ENCODE assay signal across 11 mouse cellular contexts in the genomic region with DNA sequence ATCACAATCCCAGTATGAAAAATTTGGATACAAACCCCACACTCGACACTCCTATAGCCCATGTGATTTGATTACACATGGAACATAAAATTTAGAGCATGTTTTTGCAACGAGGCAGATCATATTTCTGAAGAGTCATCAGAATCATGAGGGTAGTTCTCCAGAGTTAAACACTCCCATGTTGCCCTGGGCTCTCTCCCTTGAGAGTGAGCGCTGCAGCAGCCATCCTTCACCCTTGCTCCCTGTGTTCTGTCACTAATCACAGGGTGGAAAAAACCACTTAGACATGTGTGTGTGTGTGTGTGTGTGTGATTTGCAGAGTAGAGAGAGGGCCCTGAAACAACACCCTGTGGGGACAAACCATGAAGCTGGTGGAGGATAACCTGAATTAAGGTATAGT. TPM values are rescaled to one million over a fixed set of nuclear protein-coding genes. Genes with fewer than 3 reads are reported as not detected.
A peak's percentile ranks its signal among the peaks of the same experiment; 100 is the strongest.
DNase-seq lines count a peak whose midpoint lies in the region; ATAC-seq and TF ChIP-seq lines count a peak whose summit lies in the region.
"Had no signal": no experiment of that assay in that cellular context is flagged by ENCODE, and none has a peak within 500 bp of the region (broad histone marks: within the 10 kb centered on the region; RNA-seq: fewer than 3 reads in every experiment).

No protein-coding gene starts in this region.

- no peak overlapping the region for H3K27ac ChIP-seq in heart, postnatal 0 days (ENCODE audit: low read depth)
- peak overlapping the region; percentile 62 for H3K27ac ChIP-seq in embryonic fibroblast, embryonic 13.5 days (ENCODE audit: insufficient read depth, low read length)

- TF ChIP-seq CTCF in heart, postnatal 0 days (IDR thresholded peaks at IDR 0.05; ENCODE audit: low read depth) = no peak
- TF ChIP-seq CTCF in embryonic fibroblast, embryonic 13.5 days (IDR thresholded peaks at IDR 0.05; ENCODE audit: borderline replicate concordance, insufficient read depth, low read length) = no peak

- no peaks in the 10 kb centered on the region for H3K9me3 ChIP-seq in heart, postnatal 0 days (replicated peaks; ENCODE audit: control insufficient read depth, low read length)

- WGBS in heart, postnatal 0 days = 52% methylated on average over 3 of the region's 3 CpGs

- H3K4me2 ChIP-seq in heart, postnatal 0 days (ENCODE audit: low read depth, low read length) = peak overlapping the region; percentile 72; the same call in 1 of the 2 replicates

- peak; percentile 25 to 35 for DNase-seq in adrenal gland, postnatal 36 days
- no peak for DNase-seq in adrenal gland, postnatal 4 days (ENCODE audit: low spot score in 2 of 2)
- no peak for DNase-seq in heart, postnatal 0 days (ENCODE audit: low spot score)
- DNase-seq in heart, adult 18-20 months = no peak
- peak; percentile 32 for DNase-seq in 416B (ENCODE audit: low read depth)
- no peak for DNase-seq in frontal cortex, postnatal 36 days (ENCODE audit: low spot score in 2 of 2)
- DNase-seq: gastrocnemius, postnatal 10 days; lung, postnatal 4 days; midbrain, embryonic 14.5 days had no signal

- peaks cover 22% of the 10 kb centered on the region for H3K4me1 ChIP-seq in heart, postnatal 0 days (ENCODE audit: control insufficient read depth, insufficient read depth)
- peaks cover 9% of the 10 kb centered on the region for H3K4me1 ChIP-seq in embryonic fibroblast, embryonic 13.5 days (ENCODE audit: control insufficient read depth, insufficient read depth, low read length)

- TF ChIP-seq POLR2A in embryonic fibroblast, embryonic 13.5 days (IDR thresholded peaks at IDR 0.05; ENCODE audit: low read depth, low read length) = peak; percentile 29; the same call in 1 of the 2 replicates

- H3K36me3 ChIP-seq in heart, postnatal 0 days (replicated peaks; ENCODE audit: control insufficient read depth, insufficient read depth, low read length) = no peaks in the 10 kb centered on the region

- no peak overlapping the region for H3K9ac ChIP-seq in heart, postnatal 0 days (replicated peaks; ENCODE audit: low read depth, low read length)

- no peak overlapping the region for H3K4me3 ChIP-seq in heart, postnatal 0 days (ENCODE audit: low read depth, low read length)
- H3K4me3 ChIP-seq in embryonic fibroblast, embryonic 13.5 days (ENCODE audit: insufficient read depth, low read length) = peak overlapping the region; percentile 25

- TF ChIP-seq EP300 in heart, postnatal 0 days (IDR thresholded peaks at IDR 0.05; ENCODE audit: low read depth) = no peak

- ATAC-seq in heart, postnatal 0 days (ENCODE audit: insufficient read depth, low read depth) = no peak
- ATAC-seq: forebrain, embryonic 14.5 days had no signal

- no peaks in the 10 kb centered on the region for H3K27me3 ChIP-seq in heart, postnatal 0 days (ENCODE audit: control insufficient read depth, insufficient read depth, low read length)

RNA-seq across cellular contexts. Expression of a gene that starts 2.0 kb away (rescaled TPM):
- total RNA-seq in adrenal gland, postnatal 36 days (2021) = 10 to 100 TPM; 15.6 to 17.8 TPM
- total RNA-seq in adrenal gland, postnatal 4 days (2021) = 10 to 100 TPM; 18.8 to 19.5 TPM
- total RNA-seq in heart, postnatal 0 days (2014; rRNA removed; ENCODE audit: low replicate concordance) = 6.6 and 9.5 TPM in 2 replicates
- 1.1 TPM in 2 replicates for polyA plus RNA-seq in heart, postnatal 0 days (2015; fragmentation: Nextera tagmentation; extraction: Ambion mirVana)
- 1 to 10 TPM; 7.0 to 7.9 TPM for total RNA-seq in heart, adult 18-20 months (2021)
- polyA plus RNA-seq in embryonic fibroblast, embryonic 13.5 days (2011; ENCODE audit: insufficient read length, low read depth, missing spikeins) = 16.3 and 18.3 TPM in 2 replicates

Comparison
In these comparisons a context has a peak if more than half of its experiments do, and no peak if none do; other contexts are left out.
1. DNase-seq: peak in adrenal gland, postnatal 36 days (2 of 2) and 416B (single experiment); none in adrenal gland, postnatal 4 days (0 of 2), heart, postnatal 0 days (single experiment), heart, adult 18-20 months (0 of 2) and frontal cortex, postnatal 36 days (0 of 2).